Mouse (Mus musculus): ENCODE results near the gene Hist2h2aa2.

GRCm38 (mm10) chr3:96225421-96225820 lies 14.7 kb downstream of the Hist2h2aa2 start:
- no peak for TF ChIP-seq CTCF (IDR thresholded peaks at IDR 0.05; ENCODE audit: insufficient read depth, low read length)
- TF ChIP-seq POLR2A (IDR thresholded peaks at IDR 0.05; ENCODE audit: borderline replicate concordance, extremely low read depth, low read depth, low read length): no peak
